ENCODE assay signal across 17 mouse cellular contexts in the genomic region with DNA sequence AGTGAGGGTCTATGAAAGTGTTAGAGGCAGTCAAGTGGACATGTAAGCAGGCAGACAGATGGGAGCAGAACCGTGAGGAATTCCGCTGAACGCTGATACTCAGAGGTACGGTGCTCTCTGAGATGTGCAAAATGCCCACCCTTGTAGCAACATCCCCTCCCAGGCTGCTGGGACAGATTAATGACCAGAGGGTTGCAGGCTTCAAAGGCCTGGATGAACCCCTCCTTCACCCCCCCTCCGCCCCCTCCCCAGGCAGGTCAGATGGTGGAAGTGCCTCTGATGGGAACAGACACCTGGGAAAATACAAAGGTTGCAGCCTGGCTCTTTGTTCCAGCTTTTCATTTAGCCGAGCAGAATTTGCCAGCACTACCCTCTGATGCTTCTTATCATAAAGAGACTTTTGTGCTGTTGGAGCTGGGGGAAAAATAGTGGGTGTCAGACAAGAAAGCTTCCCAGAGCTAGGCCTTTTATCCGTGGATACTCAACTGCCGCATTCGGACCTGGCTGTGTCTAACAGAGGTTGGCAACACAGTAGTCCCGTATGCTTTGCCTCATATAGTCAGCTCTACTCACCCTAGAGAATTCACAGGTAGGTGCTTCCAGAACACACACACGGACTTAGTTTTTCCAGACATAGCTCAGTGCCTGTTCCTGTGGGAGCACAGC.
DNase-seq lines count a peak whose midpoint lies in the region; ATAC-seq lines count a peak whose summit lies in the region.
"Had no signal": no experiment of that assay in that cellular context is flagged by ENCODE, and none has a peak within 500 bp of the region (broad histone marks: within the 10 kb centered on the region; RNA-seq: fewer than 3 reads in every experiment).

No protein-coding gene starts in this region.

- DNase-seq in embryo, embryonic 10 days (ENCODE audit: low spot score) = peak; percentile 15
- no peak for DNase-seq in embryo, embryonic 9.5 days (ENCODE audit: extremely low spot score)
- DNase-seq in left cerebral cortex, postnatal 4 days = peak; percentile 22
- no peak for DNase-seq in left cerebral cortex, adult 11 months (ENCODE audit: low spot score)
- DNase-seq in hindbrain, embryonic 14.5 days (ENCODE audit: low spot score) = no peak
- peak; percentile 35 for DNase-seq in retina, embryonic 14.5 days (ENCODE audit: low spot score)
- DNase-seq in thymus, postnatal 4 days = no peak
- no peak for DNase-seq in right cerebral cortex, postnatal 10 days (ENCODE audit: low spot score in 2 of 2)
- DNase-seq: adrenal gland, postnatal 14 days; cerebellum, postnatal 10 days; heart, adult 2 months; kidney, postnatal 36 days; liver; lung, adult 18-20 months; lung, postnatal 4 days had no signal

- intact Hi-C loops in left cerebral cortex, postnatal 4 days (cut with DNase I) = no loop called here

- H3K27me3 ChIP-seq in hindbrain, embryonic 14.5 days (ENCODE audit: control insufficient read depth, insufficient read depth, low read length) = no peaks in the 10 kb centered on the region
- H3K27me3 ChIP-seq: embryonic facial prominence, embryonic 12.5 days had no signal

- 0 out of 2 replicates have a peak, but pooled peaks cover 10% of the 10 kb centered on the region for H3K9me3 ChIP-seq in hindbrain, embryonic 14.5 days (ENCODE audit: control insufficient read depth, low read length)

- H3K9ac ChIP-seq in hindbrain, embryonic 14.5 days = no peak overlapping the region
- H3K9ac ChIP-seq: embryonic facial prominence, embryonic 12.5 days had no signal

- H3K4me2 ChIP-seq in hindbrain, embryonic 14.5 days (replicated peaks) = no peak overlapping the region
- H3K4me2 ChIP-seq: embryonic facial prominence, embryonic 12.5 days had no signal

- no peaks in the 10 kb centered on the region for H3K4me1 ChIP-seq in hindbrain, embryonic 14.5 days (replicated peaks; ENCODE audit: control insufficient read depth, insufficient read depth, low read length)

- H3K4me3 ChIP-seq in hindbrain, embryonic 14.5 days (replicated peaks; ENCODE audit: low read length) = no peak overlapping the region
- H3K4me3 ChIP-seq: embryonic facial prominence, embryonic 12.5 days; heart, adult 2 months had no signal

- 62% methylated on average over 11 of the region's 11 CpGs for WGBS in hindbrain, embryonic 14.5 days

- ATAC-seq in hindbrain, embryonic 14.5 days (ENCODE audit: low FRiP score) = 0 out of 2 replicates have a peak, but pooled peaks have one; percentile 31
- ATAC-seq: inflammation-experienced regulatory T-cells, adult 6 months had no signal

- H3K36me3 ChIP-seq in hindbrain, embryonic 14.5 days (replicated peaks; ENCODE audit: control insufficient read depth, insufficient read depth) = no peaks in the 10 kb centered on the region
- H3K36me3 ChIP-seq: embryonic facial prominence, embryonic 12.5 days had no signal

- no peak overlapping the region for H3K27ac ChIP-seq in hindbrain, embryonic 14.5 days
- H3K27ac ChIP-seq: embryonic facial prominence, embryonic 12.5 days; heart, adult 2 months had no signal

Comparison
In these comparisons a context has a peak if more than half of its experiments do, and no peak if none do; other contexts are left out.
1. DNase-seq: peak in embryo, embryonic 10 days (single experiment), left cerebral cortex, postnatal 4 days (single experiment) and retina, embryonic 14.5 days (single experiment); none in embryo, embryonic 9.5 days (single experiment), left cerebral cortex, adult 11 months (single experiment), hindbrain, embryonic 14.5 days (single experiment), thymus, postnatal 4 days (single experiment) and right cerebral cortex, postnatal 10 days (0 of 2).